ENCODE assay signal across 12 mouse cellular contexts in the genomic region with DNA sequence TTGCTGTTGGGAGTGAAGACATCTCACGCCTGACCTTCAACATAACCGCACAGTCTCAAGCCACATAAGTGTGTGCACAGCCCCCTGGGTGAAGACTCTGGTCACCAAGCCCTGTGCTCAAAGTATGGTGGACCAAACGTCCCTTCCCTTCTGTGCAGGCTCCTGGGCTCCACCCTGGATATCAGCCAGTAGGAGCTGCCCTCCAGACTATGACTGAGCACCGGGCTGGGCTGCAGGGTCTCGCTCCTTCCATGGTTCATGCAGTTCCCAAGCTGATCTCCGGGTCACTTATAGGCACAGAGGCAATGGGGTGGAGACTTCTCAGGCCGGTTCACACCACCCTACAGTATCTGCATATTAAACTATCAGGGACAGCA.
DNase-seq lines count a peak whose midpoint lies in the region; ATAC-seq and TF ChIP-seq lines count a peak whose summit lies in the region.
"Had no signal": no experiment of that assay in that cellular context is flagged by ENCODE, and none has a peak within 500 bp of the region (broad histone marks: within the 10 kb centered on the region; RNA-seq: fewer than 3 reads in every experiment).

No protein-coding gene starts in this region.

- no peak overlapping the region for H3K4me2 ChIP-seq in forebrain, embryonic 14.5 days (ENCODE audit: low read length)
- H3K4me2 ChIP-seq in forebrain, embryonic 12.5 days = no peak overlapping the region
- H3K4me2 ChIP-seq in midbrain, postnatal 0 days (ENCODE audit: low read depth, low read length, poor library complexity, severe bottlenecking) = no peak overlapping the region
- H3K4me2 ChIP-seq in liver, embryonic 12.5 days = peak overlapping the region; percentile 55
- no peak overlapping the region for H3K4me2 ChIP-seq in neural tube, embryonic 15.5 days
- H3K4me2 ChIP-seq: lung, embryonic 15.5 days had no signal

- 61% methylated on average over 7 of the region's 7 CpGs for WGBS in forebrain, embryonic 14.5 days
- 66% methylated on average over 7 of the region's 7 CpGs for WGBS in forebrain, embryonic 12.5 days
- WGBS in midbrain, embryonic 10.5 days = 74% methylated on average over 7 of the region's 7 CpGs
- WGBS in midbrain, postnatal 0 days = 65% methylated on average over 7 of the region's 7 CpGs
- WGBS in liver, embryonic 12.5 days (ENCODE audit: insufficient replicate concordance) = 45% methylated on average over 7 of the region's 7 CpGs
- 64% methylated on average over 7 of the region's 7 CpGs for WGBS in neural tube, embryonic 15.5 days
- 64% methylated on average over 7 of the region's 7 CpGs for WGBS in embryonic facial prominence, embryonic 10.5 days

- no peak overlapping the region for H3K27ac ChIP-seq in forebrain, embryonic 14.5 days (ENCODE audit: low read depth, low read length)
- H3K27ac ChIP-seq in forebrain, embryonic 12.5 days = no peak overlapping the region
- H3K27ac ChIP-seq in midbrain, embryonic 10.5 days (replicated peaks) = peak overlapping the region; percentile 25
- H3K27ac ChIP-seq in midbrain, postnatal 0 days (ENCODE audit: low read depth, low read length) = no peak overlapping the region
- H3K27ac ChIP-seq in liver, embryonic 12.5 days = peak overlapping the region; percentile 78
- H3K27ac ChIP-seq in neural tube, embryonic 15.5 days (replicated peaks) = peak overlapping the region; percentile 64
- no peak overlapping the region for H3K27ac ChIP-seq in embryonic facial prominence, embryonic 10.5 days (replicated peaks)
- H3K27ac ChIP-seq: lung, embryonic 15.5 days had no signal

- peaks cover 8% of the 10 kb centered on the region for H3K4me1 ChIP-seq in forebrain, embryonic 14.5 days (ENCODE audit: control insufficient read depth, insufficient read depth, low read length)
- peaks cover 33% of the 10 kb centered on the region for H3K4me1 ChIP-seq in forebrain, embryonic 12.5 days
- H3K4me1 ChIP-seq in midbrain, embryonic 10.5 days = peaks cover 32% of the 10 kb centered on the region
- H3K4me1 ChIP-seq in midbrain, postnatal 0 days (ENCODE audit: insufficient read depth, low read length) = no peaks in the 10 kb centered on the region
- peaks cover 67% of the 10 kb centered on the region for H3K4me1 ChIP-seq in liver, embryonic 12.5 days
- H3K4me1 ChIP-seq in neural tube, embryonic 15.5 days = peaks cover 27% of the 10 kb centered on the region
- H3K4me1 ChIP-seq in embryonic facial prominence, embryonic 10.5 days = peaks cover 43% of the 10 kb centered on the region
- H3K4me1 ChIP-seq: lung, embryonic 15.5 days had no signal

- no peak for TF ChIP-seq CTCF in midbrain, postnatal 0 days (IDR thresholded peaks at IDR 0.05)

- no peaks in the 10 kb centered on the region for H3K36me3 ChIP-seq in forebrain, embryonic 14.5 days (ENCODE audit: control insufficient read depth, insufficient read depth, low read length)
- no peaks in the 10 kb centered on the region for H3K36me3 ChIP-seq in forebrain, embryonic 12.5 days (replicated peaks)
- no peaks in the 10 kb centered on the region for H3K36me3 ChIP-seq in midbrain, embryonic 10.5 days
- no peaks in the 10 kb centered on the region for H3K36me3 ChIP-seq in midbrain, postnatal 0 days (ENCODE audit: insufficient read depth, low read length)
- H3K36me3 ChIP-seq in liver, embryonic 12.5 days = no peaks in the 10 kb centered on the region
- no peaks in the 10 kb centered on the region for H3K36me3 ChIP-seq in neural tube, embryonic 15.5 days
- H3K36me3 ChIP-seq in embryonic facial prominence, embryonic 10.5 days (replicated peaks) = no peaks in the 10 kb centered on the region
- H3K36me3 ChIP-seq: lung, embryonic 15.5 days had no signal

- no peaks in the 10 kb centered on the region for H3K27me3 ChIP-seq in forebrain, embryonic 14.5 days (replicated peaks; ENCODE audit: control insufficient read depth, insufficient read depth, low read length)
- peaks cover 9% of the 10 kb centered on the region; the same call in 1 of the 2 replicates for H3K27me3 ChIP-seq in forebrain, embryonic 12.5 days
- H3K27me3 ChIP-seq in midbrain, embryonic 10.5 days (ENCODE audit: low read depth, poor library complexity, severe bottlenecking) = no peaks in the 10 kb centered on the region
- H3K27me3 ChIP-seq in midbrain, postnatal 0 days (ENCODE audit: insufficient read depth, low read length) = no peaks in the 10 kb centered on the region
- no peaks in the 10 kb centered on the region for H3K27me3 ChIP-seq in liver, embryonic 12.5 days (replicated peaks)
- no peaks in the 10 kb centered on the region for H3K27me3 ChIP-seq in neural tube, embryonic 15.5 days (replicated peaks)
- no peaks in the 10 kb centered on the region for H3K27me3 ChIP-seq in embryonic facial prominence, embryonic 10.5 days (replicated peaks; ENCODE audit: low read depth, poor library complexity, severe bottlenecking)
- H3K27me3 ChIP-seq: lung, embryonic 15.5 days had no signal

- no peaks in the 10 kb centered on the region for H3K9me3 ChIP-seq in forebrain, embryonic 14.5 days (replicated peaks; ENCODE audit: control insufficient read depth, low read length)
- peaks cover 4% of the 10 kb centered on the region for H3K9me3 ChIP-seq in forebrain, embryonic 12.5 days
- peaks cover 4% of the 10 kb centered on the region for H3K9me3 ChIP-seq in midbrain, embryonic 10.5 days (replicated peaks)
- H3K9me3 ChIP-seq in midbrain, postnatal 0 days (ENCODE audit: low read length) = no peaks in the 10 kb centered on the region
- H3K9me3 ChIP-seq in liver, embryonic 12.5 days (replicated peaks) = peaks cover 5% of the 10 kb centered on the region
- H3K9me3 ChIP-seq in neural tube, embryonic 15.5 days (replicated peaks) = no peaks in the 10 kb centered on the region
- peaks cover 3% of the 10 kb centered on the region for H3K9me3 ChIP-seq in embryonic facial prominence, embryonic 10.5 days
- H3K9me3 ChIP-seq: lung, embryonic 15.5 days had no signal

- no peak overlapping the region for H3K4me3 ChIP-seq in forebrain, embryonic 14.5 days (ENCODE audit: low read depth, low read length)
- H3K4me3 ChIP-seq in forebrain, embryonic 12.5 days (replicated peaks) = no peak overlapping the region
- no peak overlapping the region for H3K4me3 ChIP-seq in midbrain, embryonic 10.5 days
- H3K4me3 ChIP-seq in midbrain, postnatal 0 days (ENCODE audit: low read depth, low read length) = no peak overlapping the region
- no peak overlapping the region for H3K4me3 ChIP-seq in liver, embryonic 12.5 days
- H3K4me3 ChIP-seq in neural tube, embryonic 15.5 days (replicated peaks) = no peak overlapping the region
- no peak overlapping the region for H3K4me3 ChIP-seq in embryonic facial prominence, embryonic 10.5 days
- H3K4me3 ChIP-seq: lung, embryonic 15.5 days had no signal

- H3K9ac ChIP-seq in forebrain, embryonic 14.5 days (ENCODE audit: low read length) = no peak overlapping the region
- no peak overlapping the region for H3K9ac ChIP-seq in forebrain, embryonic 12.5 days
- no peak overlapping the region for H3K9ac ChIP-seq in midbrain, postnatal 0 days (replicated peaks; ENCODE audit: low read length, poor library complexity, severe bottlenecking)
- H3K9ac ChIP-seq in liver, embryonic 12.5 days = peak overlapping the region; percentile 44; the same call in 1 of the 2 replicates
- H3K9ac ChIP-seq in neural tube, embryonic 15.5 days (replicated peaks) = no peak overlapping the region
- H3K9ac ChIP-seq: lung, embryonic 15.5 days had no signal

- no peak for DNase-seq in forebrain, embryonic 14.5 days (ENCODE audit: low spot score)
- no peak for DNase-seq in midbrain, embryonic 10.5 days (ENCODE audit: low spot score)
- DNase-seq in midbrain, postnatal 0 days (ENCODE audit: low spot score) = no peak
- DNase-seq in left cerebral cortex, adult 11 months (ENCODE audit: low spot score) = no peak
- DNase-seq in embryonic facial prominence, embryonic 10.5 days (ENCODE audit: low spot score) = no peak
- DNase-seq: cerebellum, postnatal 14 days; gastrocnemius, postnatal 36 days; right cerebral cortex, postnatal 25 days had no signal

- ATAC-seq in forebrain, embryonic 14.5 days = 0 out of 2 replicates have a peak, but pooled peaks have one; percentile 20
- ATAC-seq in forebrain, embryonic 12.5 days (ENCODE audit: low FRiP score) = no peak
- ATAC-seq in midbrain, postnatal 0 days (ENCODE audit: low FRiP score) = no peak
- ATAC-seq in liver, embryonic 12.5 days = peak; percentile 66
- ATAC-seq in neural tube, embryonic 15.5 days (ENCODE audit: low FRiP score) = no peak

Comparison
In these comparisons a context has a peak if more than half of its experiments do, and no peak if none do; other contexts are left out.
1. ATAC-seq: peak in forebrain, embryonic 14.5 days (single experiment) and liver, embryonic 12.5 days (single experiment); none in forebrain, embryonic 12.5 days (single experiment), midbrain, postnatal 0 days (single experiment) and neural tube, embryonic 15.5 days (single experiment).
2. H3K27ac ChIP-seq: peak in midbrain, embryonic 10.5 days (single experiment), liver, embryonic 12.5 days (single experiment) and neural tube, embryonic 15.5 days (single experiment); none in forebrain, embryonic 14.5 days (single experiment), forebrain, embryonic 12.5 days (single experiment), midbrain, postnatal 0 days (single experiment) and embryonic facial prominence, embryonic 10.5 days (single experiment).